Mouse (Mus musculus): ENCODE measurements at regions not wholly inside any gene's neighbourhood (a gene's known extent, or its start where the extent isn't known, plus 50 kb on each side); places are given as distances from the start of the nearest gene placed in this dataset.

DNA sequence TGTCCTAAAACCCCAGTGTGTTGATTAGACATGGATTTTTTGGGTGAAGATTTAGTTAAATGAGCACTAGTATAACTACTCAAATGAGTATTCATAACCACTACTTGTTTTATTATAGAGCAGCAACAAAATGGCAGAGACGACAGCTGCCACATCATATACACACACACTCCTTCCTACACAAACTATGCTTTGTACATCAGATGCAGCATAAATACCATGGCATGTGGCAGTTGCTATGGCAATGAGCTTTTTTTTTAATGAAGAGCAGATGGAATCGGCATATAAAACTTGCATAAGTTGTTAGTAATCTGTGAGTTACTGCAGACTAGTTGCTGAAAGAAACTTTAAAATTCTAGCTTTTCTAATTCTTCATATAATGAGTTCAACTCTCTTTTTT is 725.3 kb downstream of the Cetn3 start:
- H3K4me2 ChIP-seq (ENCODE audit: low read length), result no peak overlapping the region
- 87% methylated on average over 2 of the region's 2 CpGs for WGBS
- no peak overlapping the region for H3K27ac ChIP-seq (replicated peaks in 1 of 2; ENCODE audit: control insufficient read depth in 1 of 2, insufficient read depth in 1 of 2, low read depth in 2 of 2, low read length in 2 of 2)
- no peaks in the 10 kb centered on the region for H3K27me3 ChIP-seq (ENCODE audit: control insufficient read depth, insufficient read depth, low read length)
- no peaks in the 10 kb centered on the region for H3K9me3 ChIP-seq (ENCODE audit: control insufficient read depth, low read length)
- H3K9ac ChIP-seq (ENCODE audit: low read length), result no peak overlapping the region
- no peaks in the 10 kb centered on the region for H3K36me3 ChIP-seq (ENCODE audit: control insufficient read depth, insufficient read depth, low read length)
- no peak overlapping the region for H3K4me3 ChIP-seq (ENCODE audit: control insufficient read depth in 1 of 2, insufficient read depth in 1 of 2, low read depth in 1 of 2, low read length in 2 of 2)
- no peaks in the 10 kb centered on the region for H3K4me1 ChIP-seq (ENCODE audit: control insufficient read depth in 2 of 2, insufficient read depth in 2 of 2, low read length in 2 of 2)
- ATAC-seq (ENCODE audit: insufficient number of reproducible peaks, insufficient read depth, low FRiP score, low read depth), result no peak

DNA sequence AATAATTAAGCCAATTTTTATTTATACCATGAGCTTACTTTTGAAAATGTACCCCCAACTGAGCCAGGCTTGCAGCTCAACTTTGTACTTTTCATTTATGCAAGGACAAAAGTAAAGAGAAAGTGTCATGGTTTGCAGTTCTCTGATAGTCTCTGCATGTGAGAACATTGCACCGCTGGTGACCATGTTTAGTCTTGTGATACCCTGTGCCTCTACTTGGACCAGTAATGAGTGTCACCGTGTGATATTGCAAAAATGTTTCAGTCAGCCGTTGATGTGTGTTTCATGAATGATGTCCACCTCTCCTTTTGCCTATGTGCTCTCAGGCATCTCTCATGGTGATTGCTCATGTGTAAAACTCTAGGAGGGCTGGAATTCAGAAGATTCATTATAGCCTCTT is 726.6 kb downstream of the Cetn3 start:
- no peak overlapping the region for H3K4me3 ChIP-seq (ENCODE audit: control insufficient read depth in 1 of 2, insufficient read depth in 1 of 2, low read depth in 1 of 2, low read length in 2 of 2)
- H3K36me3 ChIP-seq (ENCODE audit: control insufficient read depth, insufficient read depth, low read length), result no peaks in the 10 kb centered on the region
- no peak overlapping the region for H3K4me2 ChIP-seq (ENCODE audit: low read length)
- ATAC-seq (ENCODE audit: insufficient number of reproducible peaks, insufficient read depth, low FRiP score, low read depth), result no peak
- no peak overlapping the region for H3K9ac ChIP-seq (ENCODE audit: low read length)
- no peaks in the 10 kb centered on the region for H3K27me3 ChIP-seq (ENCODE audit: control insufficient read depth, insufficient read depth, low read length)
- no peaks in the 10 kb centered on the region for H3K9me3 ChIP-seq (ENCODE audit: control insufficient read depth, low read length)
- no peak overlapping the region for H3K27ac ChIP-seq (replicated peaks in 1 of 2; ENCODE audit: control insufficient read depth in 1 of 2, insufficient read depth in 1 of 2, low read depth in 2 of 2, low read length in 2 of 2)
- no peaks in the 10 kb centered on the region for H3K4me1 ChIP-seq (ENCODE audit: control insufficient read depth in 2 of 2, insufficient read depth in 2 of 2, low read length in 2 of 2)
- 87% methylated on average over 3 of the region's 3 CpGs for WGBS

Data from heart, embryonic 14.5 days (tissue).